In genomic region chr16:93624671-93625070, GRCm38 (mm10) we compare ENCODE assay signal across 17 mouse cellular contexts. TPM values are rescaled to one million over a fixed set of nuclear protein-coding genes. Genes with fewer than 3 reads are reported as not detected.
"Had no signal": no experiment of that assay in that cellular context is flagged by ENCODE, and none has a peak within 500 bp of the region (broad histone marks: within the 10 kb centered on the region; RNA-seq: fewer than 3 reads in every experiment).

No protein-coding gene starts in this region.

- DNase-seq: gastrocnemius, adult 2 months; gastrocnemius, postnatal 10 days; gastrocnemius, postnatal 25 days; heart, adult 2 months; heart, postnatal 14 days; heart, postnatal 4 days; kidney, adult 18-20 months; kidney, adult 9 months; kidney, postnatal 25 days; kidney, postnatal 4 days; liver; liver, embryonic 13.5 days had no signal

- ATAC-seq: hindbrain, embryonic 16.5 days; inflammation-experienced regulatory T-cells, adult 6 months; intestine, embryonic 15.5 days; intestine, postnatal 0 days had no signal

RNA-seq across cellular contexts. Expression of gene Gm5678, which starts 3.2 kb away (rescaled TPM):
- total RNA-seq: granulocyte monocyte progenitor cell, adult 5-6 weeks had no signal
